Mouse (Mus musculus): ENCODE data around the gene Serhl. TPM values are rescaled to one million over a fixed set of nuclear protein-coding genes. Genes with fewer than 3 reads are reported as not detected.

Serhl gene
- 10 to 100 TPM; 75.5 to 81.5 TPM for polyA plus RNA-seq (2017; shearing (Covaris generic))

GRCm38 (mm10) chr15:83089429-83089605 lies at the start of gene Serhl:
Gene Serhl (plus strand): TSS chr15:83089506.

GRCm38 (mm10) chr15:83122566-83123145 lies 33.4 kb downstream of the Serhl start, which contains the start of gene Rrp7a:
Gene Rrp7a (minus strand): TSS chr15:83122801.

GRCm38 (mm10) chr15:83149196-83150072 lies 60.1 kb downstream of the Serhl start, which contains the start of gene Poldip3:
Gene Poldip3 (minus strand): TSS chr15:83149384.

Other genes starting within 250 kb of the Serhl start
- 1 to 10 TPM; 5.9 to 9.3 TPM for gene Tcf20, start 101.6 kb upstream of the Serhl start, polyA plus RNA-seq (2017; shearing (Covaris generic))
- gene Nfam1, start 56.2 kb upstream of the Serhl start, polyA plus RNA-seq (2017; shearing (Covaris generic)), result 1 to 10 TPM in 1 of 2 experiments, under 1 TPM in 1; 0.25 to 1.5 TPM
- 10 to 100 TPM; 69.9 to 85.8 TPM for gene Rrp7a, start 33.3 kb downstream of the Serhl start, polyA plus RNA-seq (2017; shearing (Covaris generic))
- 100 to 1,000 TPM; 130 to 138 TPM for gene Poldip3, start 59.9 kb downstream of the Serhl start, polyA plus RNA-seq (2017; shearing (Covaris generic))
- gene Cyb5r3, start 83.1 kb downstream of the Serhl start, polyA plus RNA-seq (2017; shearing (Covaris generic)), result 10 to 100 TPM; 95.0 to 98.4 TPM
- gene A4galt, start 162.3 kb downstream of the Serhl start, polyA plus RNA-seq (2017; shearing (Covaris generic)), result 1 to 10 TPM in 1 of 2 experiments, under 1 TPM in 1; 0.17 to 1.6 TPM